Mouse (Mus musculus): ENCODE results near the gene Suco.

- TF ChIP-seq CTCF (IDR thresholded peaks at IDR 0.05; ENCODE audit: insufficient read depth, low read length) (no peak), POLR2A (IDR thresholded peaks at IDR 0.05; ENCODE audit: borderline replicate concordance, extremely low read depth, low read depth, low read length) (no peak)
Measured at GRCm38 (mm10) chr1:161894126-161894525, 17.6 kb upstream of the Suco start.
